Mouse (Mus musculus) granulocyte monocyte progenitor cell, adult 5-6 weeks (primary cell): ENCODE measurements around the gene Casp7. TPM values are rescaled to one million over a fixed set of nuclear protein-coding genes. Genes with fewer than 3 reads are reported as not detected.
A peak's percentile ranks its signal among the peaks of the same experiment; 100 is the strongest.
"Not testable (repeated sequence)": the region's sequence is repeated elsewhere in the genome, so short reads cannot be mapped to it uniquely, and the experiment has no call there.

Experiments used
- ATAC-seq: replicated peaks from 2 replicates; pipeline ENCODE4 v1.8.0; 2016; ENCODE audit warnings: mild to moderate bottlenecking, moderate TSS enrichment, inconsistent platforms; ENCODE audit not compliant: poor library complexity, severe bottlenecking
- total RNA-seq, 2 experiments: library from RNA; stranded (forward) in 1 of 2; stranded (reverse) in 1 of 2; fragments of 200-712, 200-1000 nt in 1 of 2; fragments of >200 nt in 1 of 2; fragmentation: Nextera tagmentation in 1 of 2; gene quantifications; 2 replicates each; pipeline ENCODE4 v1.2.3; 2014 to 2017

Casp7 gene
- total RNA-seq (2014; fragmentation: Nextera tagmentation) (72.3 and 86.7 TPM in 2 replicates), total RNA-seq (2017) (42.4 and 43.4 TPM in 2 replicates)

DNA sequence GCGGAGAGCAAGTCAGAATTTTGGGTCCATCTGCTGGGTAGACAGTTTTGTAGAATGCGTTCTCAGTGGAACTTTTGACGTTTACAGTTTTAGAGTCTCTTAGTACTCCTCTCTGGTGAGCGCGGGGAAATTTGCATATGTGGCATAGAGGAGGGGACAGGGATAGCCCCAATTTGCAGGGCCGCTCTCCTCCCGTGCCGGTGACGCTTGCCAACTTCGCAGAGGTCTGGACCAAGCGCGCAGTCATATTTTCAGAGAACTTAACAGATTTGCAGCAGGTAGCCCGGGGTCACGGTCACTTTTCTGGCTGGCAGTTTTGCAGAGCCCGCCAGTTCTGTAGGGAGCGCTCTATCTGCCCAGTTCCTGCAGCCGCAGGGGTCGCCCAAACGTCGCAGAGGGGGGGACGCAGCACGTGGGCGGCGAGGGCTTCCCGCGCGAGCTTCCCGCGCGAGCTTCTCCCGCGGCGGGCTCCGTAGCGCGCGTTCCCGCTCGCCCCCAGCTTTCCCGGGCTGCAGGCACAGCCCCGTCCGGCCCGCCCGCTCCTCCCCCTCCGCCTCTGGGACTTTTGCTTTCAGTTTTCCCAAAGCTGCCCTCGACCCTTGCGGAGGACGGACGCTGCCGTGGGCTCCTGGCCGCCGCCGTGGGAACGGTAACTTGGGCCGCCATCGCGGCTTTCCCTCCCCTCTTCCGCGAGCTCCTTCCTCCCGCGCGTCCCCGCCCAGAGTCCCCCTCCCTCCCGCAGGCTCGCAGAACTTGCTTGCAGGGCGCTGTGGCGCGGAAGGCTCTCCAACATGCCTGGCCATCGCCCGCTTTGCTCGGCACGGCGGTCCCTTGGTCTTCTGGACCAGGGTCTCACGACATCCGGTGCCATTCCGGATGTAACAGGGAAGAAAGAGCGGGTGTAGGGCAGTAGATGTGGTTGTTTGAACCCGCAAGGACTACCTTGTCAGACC lies at the start of gene Casp7:
Gene Casp7, plus strand, starts transcription at position 461 of the 953 bp plus-strand sequence.
- ATAC-seq = peak; percentile 44

DNA sequence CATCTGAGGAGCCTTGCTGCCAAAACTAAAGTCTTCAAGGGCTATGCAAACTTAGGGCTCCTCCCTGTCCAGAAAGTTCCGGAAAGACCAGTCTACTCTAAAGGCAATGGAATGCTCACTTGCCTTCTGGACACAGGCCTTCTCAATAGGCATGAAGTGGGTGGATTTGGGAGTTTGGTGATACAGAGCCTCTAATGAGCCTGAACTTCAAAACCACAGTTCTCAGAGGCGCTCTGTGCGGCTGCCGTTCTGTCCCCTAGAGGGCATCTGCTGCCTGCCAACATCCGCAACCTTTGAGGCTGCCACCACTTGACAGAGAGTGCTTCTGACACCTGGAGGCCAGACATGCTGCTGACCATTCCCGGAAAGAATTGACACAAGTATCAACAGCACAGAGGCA lies 47.6 kb upstream of the Casp7 start:
- ATAC-seq = peak; percentile 41; the same call in 1 of the 2 replicates

GRCm38 (mm10) chr19:56353689-56354088 lies 43.2 kb upstream of the Casp7 start:
- ATAC-seq = no peak

- no peak for ATAC-seq
Observed at GRCm38 (mm10) chr19:56355201-56355600, 41.7 kb upstream of the Casp7 start.

- peak; percentile 47; the same call in 1 of the 2 replicates for ATAC-seq
Observed at GRCm38 (mm10) chr19:56356480-56357373, 40.2 kb upstream of the Casp7 start.

GRCm38 (mm10) chr19:56357374-56357708 lies 39.6 kb upstream of the Casp7 start:
- not testable (repeated sequence) for ATAC-seq

- no peak for ATAC-seq
Observed at GRCm38 (mm10) chr19:56358890-56359289, 38.0 kb upstream of the Casp7 start.

- no peak for ATAC-seq
Observed at GRCm38 (mm10) chr19:56363721-56364460, 33.0 kb upstream of the Casp7 start.

- no peak for ATAC-seq
Observed at GRCm38 (mm10) chr19:56364563-56364962, 32.4 kb upstream of the Casp7 start.

- ATAC-seq = no peak
Observed at GRCm38 (mm10) chr19:56366168-56366567, 30.8 kb upstream of the Casp7 start.

DNA sequence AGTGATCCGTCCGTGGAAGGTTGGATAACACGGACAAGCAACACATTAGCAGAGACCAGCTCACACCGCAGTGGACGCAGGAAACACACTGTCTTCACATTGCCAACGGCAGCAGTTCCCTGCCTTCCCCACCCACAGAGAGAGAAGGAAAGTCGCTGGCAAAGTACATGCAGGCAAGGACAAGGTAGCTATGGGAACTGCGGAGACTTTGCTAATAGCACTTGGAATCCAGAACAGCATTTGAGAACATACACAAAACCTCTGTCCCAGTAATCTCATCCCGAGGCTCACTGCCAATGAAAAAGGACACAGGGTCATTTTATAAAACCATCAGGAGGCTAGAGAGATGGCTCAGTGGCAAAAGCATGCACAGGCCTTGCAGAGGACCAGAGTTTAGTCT lies 30.3 kb upstream of the Casp7 start:
- no peak for ATAC-seq

- ATAC-seq = no peak
Observed at GRCm38 (mm10) chr19:56367778-56368177, 29.2 kb upstream of the Casp7 start.

DNA sequence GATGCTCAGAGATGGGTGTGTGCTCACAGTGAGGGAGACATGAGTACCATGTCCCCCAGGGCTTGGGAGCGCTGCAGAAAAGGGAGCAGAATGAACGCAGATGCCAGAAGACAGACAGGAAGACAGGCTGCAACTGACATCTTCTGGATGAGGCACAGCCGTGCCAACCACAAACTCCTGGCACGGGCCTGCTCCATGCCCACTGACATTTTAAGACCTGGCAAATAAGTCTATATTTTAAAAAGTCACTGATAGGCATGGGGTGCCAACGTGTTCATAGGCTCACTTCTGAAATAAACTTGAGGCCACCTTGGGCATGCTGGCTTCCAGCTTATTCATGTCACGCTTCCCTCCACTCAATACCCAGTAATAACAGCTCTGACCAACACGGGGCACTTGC lies 28.0 kb upstream of the Casp7 start:
- ATAC-seq = no peak

GRCm38 (mm10) chr19:56370389-56371150 lies 26.4 kb upstream of the Casp7 start:
- ATAC-seq = peak; percentile 86

DNA sequence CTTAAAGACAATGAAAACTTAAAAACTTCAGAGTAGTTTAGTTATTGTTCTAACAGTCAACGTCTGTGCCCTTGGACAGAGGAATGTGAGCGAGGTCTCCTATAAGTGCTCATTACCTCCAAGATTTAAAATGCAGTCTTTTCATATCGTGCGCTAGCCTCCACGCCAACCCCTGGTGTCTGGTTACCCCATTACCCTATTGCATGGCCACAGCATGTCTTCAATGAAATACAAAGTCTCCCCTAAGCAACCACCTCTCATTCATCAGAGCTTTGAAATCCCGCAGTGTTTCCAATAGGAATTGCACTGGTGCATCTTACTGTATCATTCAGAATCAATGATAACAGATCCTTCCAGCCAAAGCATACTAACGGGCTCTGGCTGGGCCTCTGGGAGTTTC lies 24.7 kb upstream of the Casp7 start:
- ATAC-seq = no peak

GRCm38 (mm10) chr19:56373246-56373645 lies 23.7 kb upstream of the Casp7 start:
- no peak for ATAC-seq

DNA sequence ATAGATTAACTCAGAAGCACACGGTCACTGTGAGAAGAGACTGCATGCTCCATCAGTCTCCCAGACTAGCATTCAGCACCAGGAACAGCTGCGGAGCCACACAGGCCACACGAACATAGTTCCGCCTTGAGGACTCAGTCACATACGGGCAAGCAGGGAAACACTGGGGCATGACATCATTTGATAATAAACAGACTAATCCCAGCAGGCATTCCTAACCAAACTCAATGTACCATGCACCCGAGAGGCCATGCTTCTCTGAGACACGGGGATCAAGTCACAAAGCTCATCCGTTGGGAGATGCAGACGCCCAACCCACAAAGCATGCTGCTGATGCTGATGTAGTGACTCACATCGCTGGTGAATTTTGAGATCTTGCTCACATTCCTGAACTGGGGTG lies 22.9 kb upstream of the Casp7 start:
- no peak for ATAC-seq

- no peak for ATAC-seq
Observed at GRCm38 (mm10) chr19:56378007-56378406, 18.9 kb upstream of the Casp7 start.

DNA sequence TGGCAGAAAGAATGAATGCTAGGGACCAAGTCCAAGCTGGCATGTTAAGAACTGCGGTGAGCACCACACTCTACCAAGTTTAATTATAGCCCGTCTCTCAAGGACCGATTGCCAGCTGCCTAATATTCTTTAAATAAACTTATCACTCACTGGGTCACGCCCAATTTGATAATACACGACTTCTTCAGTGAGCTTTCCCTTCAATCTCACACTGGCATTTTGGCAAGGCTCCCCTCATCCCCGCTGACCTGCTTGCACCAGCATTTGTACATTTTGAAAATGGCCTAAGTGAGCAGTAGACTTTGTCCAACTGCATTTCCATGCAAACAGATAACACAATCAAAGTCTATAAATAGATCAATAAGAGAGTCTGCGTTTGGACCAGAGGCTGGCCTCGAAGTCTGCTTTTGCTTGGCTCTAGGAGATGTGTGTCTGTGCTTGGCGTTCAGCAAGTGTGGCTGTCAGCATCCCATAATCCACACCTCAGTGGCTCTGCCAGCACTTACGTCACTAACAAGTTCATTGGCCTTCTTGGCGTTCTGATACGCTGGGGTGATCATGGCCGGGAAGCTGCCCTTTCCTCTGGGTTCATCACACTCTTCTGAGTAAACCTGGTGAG lies 18.3 kb upstream of the Casp7 start:
- ATAC-seq = no peak
